Mouse (Mus musculus): ENCODE data around the gene Olfr1205. TPM values are rescaled to one million over a fixed set of nuclear protein-coding genes. Genes with fewer than 3 reads are reported as not detected.

Olfr1205 gene
- total and polyA plus RNA-seq, 3 experiments = not detected

DNA sequence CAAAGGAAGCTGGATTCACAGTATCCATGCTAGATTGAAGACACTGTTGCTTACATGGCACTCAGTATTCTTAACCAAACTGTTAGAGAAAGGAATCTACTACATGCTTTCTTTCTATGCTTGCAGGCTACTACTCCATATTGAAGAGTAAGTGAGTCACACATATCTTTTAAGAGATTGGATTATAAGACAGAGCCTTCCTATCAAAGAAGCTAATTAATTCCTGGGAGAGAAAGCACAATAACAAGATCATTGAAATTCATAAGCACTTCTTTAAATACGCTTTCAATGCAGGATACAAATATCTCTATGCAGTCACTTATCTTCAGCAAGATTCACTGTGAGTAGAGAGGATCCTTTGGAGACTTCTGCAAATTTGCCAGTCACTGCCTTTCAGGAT, 15.3 kb upstream of the Olfr1205 start, which contains the start of gene Olfr1202:
TSS of gene Olfr1202 (plus strand) at position 301 of the 400 bp plus-strand sequence.
- peaks cover 3% of the 10 kb centered on the region for H3K9me3 ChIP-seq (replicated peaks; ENCODE audit: low read length)
- no peak within 1 kb of the TSS for H3K9ac ChIP-seq (ENCODE audit: insufficient read depth, low read depth)
- H3K4me3 ChIP-seq (replicated peaks in 1 of 3; ENCODE audit: low read depth in 2 of 3, low read length in 2 of 3, poor library complexity in 1 of 3) = no peak within 1 kb of the TSS
- no peaks in the 10 kb centered on the region for H3K79me2 ChIP-seq (replicated peaks; ENCODE audit: control insufficient read depth, extremely low read depth, insufficient read depth, poor library complexity, severe bottlenecking)
- H3K27ac ChIP-seq (ENCODE audit: insufficient read depth, low read depth) = no peak within 1 kb of the TSS
- dilution Hi-C loops (cut with MboI; ENCODE audit: extremely low pct_ligation_motif_present, extremely low pct_unique_long_range_greater_than_20kb, low sequenced_read_pairs) (no loop called here), in situ Hi-C loops (cut with MboI; ENCODE audit: low pct_ligation_motif_present, low pct_unique_long_range_greater_than_20kb, low sequenced_read_pairs) (no loop called here)
- no peaks in the 10 kb centered on the region for H3K4me1 ChIP-seq (ENCODE audit: control insufficient read depth in 1 of 2, insufficient read depth in 2 of 2)
- TF ChIP-seq POLR2A (IDR thresholded peaks at IDR 0.05; ENCODE audit: low read depth, low read length) (no peak), MAZ (IDR thresholded peaks at IDR 0.05; ENCODE audit: low read depth, low read length) (no peak), ZNF384 (IDR thresholded peaks at IDR 0.05; ENCODE audit: low read depth, low read length) (no peak), USF2 (conservative IDR thresholded peaks at IDR 0.05; ENCODE audit: low read depth, low read length) (no peak), BHLHE40 (IDR thresholded peaks at IDR 0.05; ENCODE audit: low read depth, low read length) (no peak), JUND (conservative IDR thresholded peaks at IDR 0.05; ENCODE audit: low read depth, low read length) (no peak), CHD1 (IDR thresholded peaks at IDR 0.05; ENCODE audit: low read depth, low read length) (no peak), MXI1 (IDR thresholded peaks at IDR 0.05; ENCODE audit: low read depth, low read length) (no peak), MAFK (IDR thresholded peaks at IDR 0.05; ENCODE audit: insufficient replicate concordance, low read length) (no peak), JUN (IDR thresholded peaks at IDR 0.05; ENCODE audit: insufficient read depth, low read depth, low read length) (no peak), E2F4 (IDR thresholded peaks at IDR 0.05; ENCODE audit: insufficient replicate concordance, low read depth, low read length) (no peak), GABPA (IDR thresholded peaks at IDR 0.05; ENCODE audit: insufficient replicate concordance, low read depth, low read length) (no peak)
- no peak within 1 kb of the TSS for H3K4me2 ChIP-seq (ENCODE audit: insufficient read depth, low read depth, poor library complexity, severe bottlenecking)
- no peaks in the 10 kb centered on the region for H3K36me3 ChIP-seq (replicated peaks in 1 of 2; ENCODE audit: control insufficient read depth in 1 of 2, insufficient read depth in 1 of 2, low read length in 1 of 2)
- H3K27me3 ChIP-seq (replicated peaks) = no peaks in the 10 kb centered on the region
- no peak for DNase-seq (ENCODE audit: extremely low read depth)

DNA sequence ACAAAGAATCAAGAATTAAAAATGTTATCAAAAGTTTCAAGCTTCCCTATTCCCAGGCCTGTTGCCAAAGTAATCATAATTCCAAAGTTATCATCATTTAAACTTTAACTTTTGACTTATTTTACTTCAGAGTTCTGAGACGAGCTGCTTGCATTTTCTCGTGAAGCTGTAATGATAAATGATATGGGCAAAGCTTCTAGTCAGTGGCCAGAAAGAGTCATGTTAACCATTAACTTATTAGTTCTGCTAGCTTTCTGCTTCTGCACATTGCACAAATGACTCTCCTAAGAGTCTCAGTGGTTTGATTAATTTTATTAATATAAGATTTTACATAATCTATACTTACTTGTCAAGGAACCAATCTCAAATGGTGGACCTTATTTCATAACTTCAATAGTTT, 8.9 kb downstream of the Olfr1205 start:
- no peaks in the 10 kb centered on the region for H3K4me1 ChIP-seq (ENCODE audit: control insufficient read depth in 1 of 2, insufficient read depth in 2 of 2)
- no peak overlapping the region for H3K4me2 ChIP-seq (ENCODE audit: insufficient read depth, low read depth, poor library complexity, severe bottlenecking)
- dilution Hi-C loops (cut with MboI; ENCODE audit: extremely low pct_ligation_motif_present, extremely low pct_unique_long_range_greater_than_20kb, low sequenced_read_pairs) (no loop called here), in situ Hi-C loops (cut with MboI; ENCODE audit: low pct_ligation_motif_present, low pct_unique_long_range_greater_than_20kb, low sequenced_read_pairs) (no loop called here)
- H3K36me3 ChIP-seq (replicated peaks in 1 of 2; ENCODE audit: control insufficient read depth in 1 of 2, insufficient read depth in 1 of 2, low read length in 1 of 2) = no peaks in the 10 kb centered on the region
- no peak overlapping the region for H3K9ac ChIP-seq (ENCODE audit: insufficient read depth, low read depth)
- H3K27me3 ChIP-seq (replicated peaks) = no peaks in the 10 kb centered on the region
- DNase-seq (ENCODE audit: extremely low read depth) = no peak
- no peak for TF ChIP-seq ZNF384 (IDR thresholded peaks at IDR 0.05; ENCODE audit: low read depth, low read length)
- no peak overlapping the region for H3K27ac ChIP-seq (ENCODE audit: insufficient read depth, low read depth)
- no peaks in the 10 kb centered on the region for H3K79me2 ChIP-seq (replicated peaks; ENCODE audit: control insufficient read depth, extremely low read depth, insufficient read depth, poor library complexity, severe bottlenecking)
- no peaks in the 10 kb centered on the region for H3K9me3 ChIP-seq (replicated peaks; ENCODE audit: low read length)
- H3K4me3 ChIP-seq (replicated peaks in 1 of 3; ENCODE audit: low read depth in 2 of 3, low read length in 2 of 3, poor library complexity in 1 of 3) = no peak overlapping the region

DNA sequence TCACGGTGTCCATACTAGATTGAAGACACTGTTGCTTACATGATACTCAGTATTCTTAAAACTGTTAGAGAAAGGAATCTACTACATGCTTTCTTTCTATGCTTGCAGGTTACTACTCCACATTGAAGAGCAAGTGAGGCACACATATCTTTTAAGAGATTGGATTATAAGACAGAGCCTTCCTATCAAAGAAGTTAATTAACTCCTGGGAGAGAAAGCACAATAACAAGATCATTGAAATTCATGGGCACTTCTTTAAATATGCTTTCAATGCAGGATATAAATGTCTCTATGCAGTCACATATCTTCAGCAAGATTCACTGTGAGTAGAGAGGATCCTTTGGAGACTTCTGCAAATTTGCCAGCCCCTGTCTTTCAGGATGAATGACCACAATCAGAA, 19.5 kb downstream of the Olfr1205 start, which contains the start of gene Olfr1204:
TSS of gene Olfr1204 (plus strand) at position 301 of the 400 bp plus-strand sequence.
- dilution Hi-C loops (cut with MboI; ENCODE audit: extremely low pct_ligation_motif_present, extremely low pct_unique_long_range_greater_than_20kb, low sequenced_read_pairs) = no loop called here
- TF ChIP-seq JUND (conservative IDR thresholded peaks at IDR 0.05; ENCODE audit: low read depth, low read length) (no peak), USF1 (IDR thresholded peaks at IDR 0.05; ENCODE audit: low read depth, low read length) (no peak)
- Histone ChIP-seq H3K9ac (ENCODE audit: insufficient read depth, low read depth) (no peak within 1 kb of the TSS), H3K4me1 (ENCODE audit: control insufficient read depth in 1 of 2, insufficient read depth in 2 of 2) (no peaks in the 10 kb centered on the region), H3K36me3 (replicated peaks in 1 of 2; ENCODE audit: control insufficient read depth in 1 of 2, insufficient read depth in 1 of 2, low read length in 1 of 2) (no peaks in the 10 kb centered on the region), H3K4me3 (replicated peaks in 1 of 3; ENCODE audit: low read depth in 2 of 3, low read length in 2 of 3, poor library complexity in 1 of 3) (no peak within 1 kb of the TSS), H3K79me2 (replicated peaks; ENCODE audit: control insufficient read depth, extremely low read depth, insufficient read depth, poor library complexity, severe bottlenecking) (no peaks in the 10 kb centered on the region), H3K27ac (ENCODE audit: insufficient read depth, low read depth) (no peak within 1 kb of the TSS), H3K4me2 (ENCODE audit: insufficient read depth, low read depth, poor library complexity, severe bottlenecking) (no peak within 1 kb of the TSS), H3K9me3 (replicated peaks; ENCODE audit: low read length) (peaks cover 7% of the 10 kb centered on the region), H3K27me3 (replicated peaks) (no peaks in the 10 kb centered on the region)
- in situ Hi-C loops (cut with MboI; ENCODE audit: low pct_ligation_motif_present, low pct_unique_long_range_greater_than_20kb, low sequenced_read_pairs) = no loop called here
- DNase-seq (ENCODE audit: extremely low read depth) = no peak

Measured in CH12.LX (cell line).